Mouse (Mus musculus) frontal cortex, adult 2 months (tissue): ENCODE data around the gene Pkdcc. TPM values are rescaled to one million over a fixed set of nuclear protein-coding genes. Genes with fewer than 3 reads are reported as not detected.

Experiments used
- DNase-seq, 2 experiments: peaks; one replicate each; pipeline ENCODE4 v3.0.0; 2022; ENCODE audit warnings: low spot score in 1 of 2; ENCODE audit errors: extremely low spot score in 1 of 2
- polyA plus RNA-seq: library from polyadenylated mRNA; depleted of rRNA; stranded (reverse); fragments of >200 nt; gene quantifications from 2 replicates; pipeline ENCODE4 v1.2.3, GENCODE M21; 2012; rRNA removed

Gene Pkdcc
- polyA plus RNA-seq, 1 experiment: 17.4 TPM

DNA sequence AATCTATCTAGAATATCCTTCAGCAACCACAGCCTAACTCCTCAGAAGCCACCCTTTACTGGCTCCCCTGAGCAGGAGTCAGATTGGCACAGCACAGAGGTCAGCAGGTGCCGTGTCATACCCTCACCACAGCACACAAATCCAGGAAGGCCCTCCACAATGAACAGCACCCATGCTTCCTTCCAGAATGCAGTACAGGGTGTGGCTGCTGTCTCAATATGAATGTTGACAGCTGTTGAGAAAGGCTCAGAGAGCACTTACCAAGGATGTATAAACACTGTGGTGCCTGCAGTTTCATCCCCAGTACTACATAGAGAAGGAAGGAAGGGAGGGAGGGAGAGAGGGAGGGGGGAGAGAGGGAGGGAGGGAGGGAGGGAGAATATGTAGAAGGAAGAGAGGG lies 29.4 kb downstream of the Pkdcc start:
- no peak for DNase-seq

DNA sequence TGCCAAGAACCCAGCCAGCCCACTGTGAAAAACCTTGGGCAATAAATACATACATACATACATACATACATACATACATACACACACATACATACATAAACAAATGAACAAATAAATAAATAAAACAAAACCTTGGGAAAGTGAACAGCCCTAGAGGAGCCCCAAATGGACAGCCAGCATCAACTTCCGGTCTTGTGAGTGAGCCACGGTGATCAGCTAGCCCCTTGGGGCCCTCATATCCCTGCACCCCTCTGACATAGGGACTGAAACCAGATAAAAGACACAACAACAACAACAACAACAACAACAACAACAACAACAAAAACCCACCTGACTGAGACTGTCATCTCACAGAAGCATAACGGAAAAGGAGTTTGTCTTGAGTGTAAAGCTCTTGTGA lies 30.4 kb downstream of the Pkdcc start:
- no peak for DNase-seq

DNA sequence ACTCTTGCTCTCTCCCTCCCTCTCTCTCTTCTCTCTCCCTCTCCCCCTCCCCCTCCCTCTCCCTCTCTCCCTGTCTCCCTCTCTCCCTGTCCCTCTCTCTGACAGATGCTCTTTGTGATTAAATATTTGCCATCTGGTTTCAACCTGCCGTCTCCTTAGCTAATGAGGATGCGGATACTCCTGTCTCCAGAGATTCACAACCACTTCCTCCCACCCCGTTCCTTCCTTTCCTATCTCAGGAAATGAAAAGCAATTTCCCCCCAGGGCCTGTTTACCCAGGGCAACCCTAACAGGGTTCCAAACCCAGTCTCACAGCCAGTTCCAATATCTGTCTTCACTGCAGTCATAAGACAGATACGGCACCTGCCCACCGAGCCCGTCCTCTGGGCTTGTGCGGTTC lies 31.0 kb downstream of the Pkdcc start:
- DNase-seq: no peak

- no peak for DNase-seq
Observed at GRCm38 (mm10) chr17:83247176-83247575, 32.1 kb downstream of the Pkdcc start.

DNA sequence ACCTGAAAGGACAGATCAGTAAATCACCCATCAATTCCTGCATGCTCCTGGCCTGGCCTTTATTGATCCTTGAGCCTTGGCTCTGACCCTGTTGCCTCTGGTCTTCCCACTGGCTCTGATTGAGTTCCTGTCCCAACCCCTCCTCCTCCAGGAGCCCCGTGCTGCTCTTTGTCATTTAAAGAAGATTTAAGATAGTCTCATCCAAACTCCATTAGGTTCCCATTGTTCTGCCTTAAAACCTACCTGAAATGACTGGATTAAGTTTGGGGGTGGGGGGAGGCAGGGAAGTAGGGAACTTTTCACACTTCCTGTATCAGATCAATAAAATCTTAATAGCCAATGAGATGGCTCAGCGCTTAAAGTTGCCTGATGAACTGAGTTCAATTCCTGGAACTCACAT lies 33.4 kb downstream of the Pkdcc start:
- DNase-seq: no peak

DNA sequence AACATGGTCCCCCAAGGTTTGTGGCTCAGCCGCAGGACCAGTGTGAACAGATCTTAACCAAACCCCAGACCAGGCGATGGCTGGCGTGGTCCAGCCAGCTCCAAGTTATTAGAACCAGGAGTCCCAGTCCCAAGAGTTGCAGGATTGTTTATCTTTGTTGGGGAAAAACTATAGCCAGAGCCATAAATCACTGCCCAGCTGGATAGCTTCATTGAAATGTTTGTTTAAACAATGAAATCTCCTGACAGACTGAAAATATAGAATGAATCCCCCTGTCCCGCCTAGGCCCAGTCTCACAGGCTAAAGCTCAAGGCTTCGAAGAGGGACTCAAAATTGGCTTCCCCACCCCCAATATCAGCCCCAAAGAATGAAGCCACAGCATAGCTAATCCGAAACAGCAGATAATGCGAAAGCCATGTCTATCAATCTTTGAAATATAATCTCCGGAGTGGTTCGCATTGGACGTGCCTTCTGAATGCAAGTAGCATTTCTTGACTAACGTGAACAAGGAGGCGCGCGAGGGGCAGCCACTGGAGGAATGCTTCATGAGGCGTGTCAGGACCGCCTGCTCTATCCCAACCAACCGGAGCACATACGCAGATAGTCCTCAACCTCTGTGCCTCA lies 35.9 kb downstream of the Pkdcc start:
- DNase-seq: no peak

GRCm38 (mm10) chr17:83253051-83253649 lies 38.1 kb downstream of the Pkdcc start:
- DNase-seq: peak in 1 of 2 experiments; percentile 80

DNA sequence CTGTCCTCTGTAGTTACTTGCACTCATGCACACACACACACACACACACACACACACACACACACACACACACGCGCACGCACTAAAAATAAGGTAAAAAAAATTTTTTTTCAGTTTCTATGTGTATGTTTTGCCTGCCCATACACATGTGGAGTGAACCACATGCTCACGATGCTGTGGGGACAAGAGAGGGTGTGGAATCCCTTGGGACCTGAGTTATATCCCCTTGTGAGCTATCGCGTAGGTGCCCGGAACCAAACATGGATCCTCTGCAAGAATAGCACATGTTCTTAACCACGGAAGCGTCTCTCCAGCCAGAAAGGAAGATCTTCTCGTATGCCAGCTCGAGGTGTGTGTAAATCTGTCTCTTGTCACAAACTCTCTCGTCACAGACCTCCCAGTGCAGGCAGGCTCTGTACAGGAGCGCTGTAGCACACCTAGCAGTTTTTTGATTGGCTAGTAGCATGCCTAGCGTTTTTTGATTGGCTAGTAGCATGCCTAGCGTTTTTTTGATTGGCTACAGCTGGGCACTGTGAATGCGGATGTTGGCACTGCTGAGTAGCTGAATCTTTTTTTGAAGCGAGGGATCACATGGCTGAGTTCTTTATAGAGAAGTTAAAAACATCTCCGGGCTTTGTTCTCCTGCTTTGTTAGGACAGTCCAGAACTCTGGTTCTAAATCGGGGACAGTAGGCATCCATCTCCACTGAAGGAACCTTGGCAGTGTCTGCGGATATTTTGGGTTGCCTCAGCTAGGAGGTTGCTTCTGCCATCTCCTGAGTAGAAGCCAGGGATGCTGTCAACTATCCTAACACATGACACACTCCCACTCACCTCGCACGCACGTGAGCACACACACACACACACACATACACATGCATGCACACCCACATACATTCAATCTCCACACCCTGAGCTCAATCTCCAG lies 52.4 kb downstream of the Pkdcc start:
- peak; percentile 93 to 94 for DNase-seq

DNA sequence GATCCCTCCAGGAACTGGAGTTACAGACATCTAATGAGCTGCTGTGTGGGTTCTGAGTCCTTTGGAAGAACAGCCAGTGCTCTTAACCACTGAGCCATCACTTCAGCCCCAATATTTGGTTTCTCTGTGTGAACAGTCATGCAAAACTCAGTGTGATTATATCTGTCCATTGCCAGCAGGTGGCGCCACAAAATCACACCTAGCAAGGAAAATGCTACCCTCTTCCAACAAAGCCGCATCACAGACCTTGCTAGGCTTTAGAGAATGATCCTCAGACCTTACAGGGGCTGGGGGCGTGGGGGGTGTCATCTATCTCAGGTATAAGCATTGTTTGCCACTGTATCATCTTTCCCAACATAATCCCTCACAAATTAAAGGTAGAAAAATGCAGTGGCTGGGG lies 56.4 kb downstream of the Pkdcc start:
- peak in 1 of 2 experiments; percentile 85 for DNase-seq

DNA sequence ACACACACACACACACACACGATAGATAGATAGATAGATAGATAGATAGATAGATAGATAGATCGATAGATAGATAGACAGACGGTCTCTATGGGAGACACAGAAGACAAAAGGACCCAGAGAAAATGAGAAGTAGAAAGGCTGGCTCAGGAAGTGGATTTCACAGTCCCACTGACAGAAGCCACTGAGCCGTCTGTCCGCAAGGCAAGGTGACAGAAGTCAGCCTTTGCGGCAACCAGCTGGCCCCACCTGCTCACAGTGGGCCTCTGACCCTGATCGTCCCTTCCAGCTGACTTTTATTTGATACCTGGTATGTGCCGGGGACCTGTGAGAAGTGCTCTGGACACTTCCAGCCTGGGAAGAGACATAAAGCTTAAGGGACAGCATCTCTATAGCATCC lies 57.5 kb downstream of the Pkdcc start:
- no peak for DNase-seq

DNA sequence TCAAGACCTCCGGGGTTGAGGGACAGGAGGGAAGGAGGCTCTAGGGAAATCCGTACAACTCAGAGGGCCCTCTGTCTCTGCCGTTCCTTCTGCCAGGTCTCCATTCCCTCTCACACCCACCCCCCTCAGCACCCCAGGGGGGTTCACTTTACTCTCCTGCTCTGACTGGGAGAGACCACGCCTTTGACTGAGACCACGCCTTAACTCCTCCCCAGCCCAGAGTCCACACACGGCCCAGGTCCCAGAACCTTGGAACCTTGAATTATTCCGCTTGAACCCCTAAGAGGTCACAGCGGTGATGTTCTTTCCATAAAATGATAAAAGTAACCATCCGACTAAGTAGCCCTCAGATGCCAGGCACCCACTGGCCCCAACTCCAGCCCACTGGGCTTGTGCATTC lies 58.5 kb downstream of the Pkdcc start:
- no peak for DNase-seq

DNA sequence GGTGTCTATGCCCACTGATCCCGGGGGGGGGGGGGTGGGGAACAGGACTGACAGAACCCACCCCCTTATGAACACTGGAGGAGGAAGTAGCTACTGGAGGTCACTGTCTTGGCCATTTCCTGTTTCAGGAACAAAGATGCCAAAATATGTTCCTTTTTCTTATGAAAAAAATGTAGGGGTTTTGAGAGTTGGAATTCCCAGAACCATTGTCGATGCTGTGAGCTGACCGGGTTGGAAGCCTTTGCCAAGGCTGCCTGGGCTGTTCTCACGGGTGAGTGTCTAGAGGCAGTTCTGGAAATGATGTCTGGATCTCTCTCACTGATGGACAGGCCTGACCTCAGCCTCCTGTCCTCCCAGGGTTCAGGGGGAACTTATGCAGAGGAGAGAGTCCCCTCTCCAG lies 59.0 kb downstream of the Pkdcc start:
- DNase-seq: no peak

Other genes with a start within 250 kb of the Pkdcc start
- 24.6 and 26.0 TPM in 2 replicates for gene Eml4, start 135.6 kb downstream of the Pkdcc start, polyA plus RNA-seq